Mouse (Mus musculus) MEL (cell line): ENCODE data around the gene C2cd4b. TPM values are rescaled to one million over a fixed set of nuclear protein-coding genes. Genes with fewer than 3 reads are reported as not detected.

Experiments
- DNase-seq: peaks from one replicate; pipeline ENCODE4 v3.0.0; 2011; ENCODE audit warnings: low read depth, low spot score
- H3K27ac ChIP-seq: 2 replicates; pipeline ENCODE4 v1.5.1; 2012; ENCODE audit warnings: low read depth, mild to moderate bottlenecking, control low read depth, low read length, moderate library complexity; ENCODE audit not compliant: control insufficient read depth
- H3K27me3 ChIP-seq, 2 experiments: fragments of 150-350 bp in 1 of 2; sonication (generic) in 1 of 2; 2 replicates each; pipeline ENCODE4 v1.6.1; 2012; ENCODE audit warnings: low read length in 2 of 2, mild to moderate bottlenecking in 2 of 2, improper control_type of control experiment in 1 of 2, moderate library complexity in 1 of 2; ENCODE audit not compliant: insufficient read depth in 2 of 2, control insufficient read depth in 1 of 2
- H3K36me3 ChIP-seq, 2 experiments: 2 replicates each; pipeline ENCODE4 v1.6.1; 2012 to 2014; ENCODE audit warnings: low read length in 2 of 2, improper control_type of control experiment in 1 of 2, inconsistent platforms in 1 of 2, mild to moderate bottlenecking in 1 of 2; ENCODE audit not compliant: insufficient read depth in 2 of 2, control insufficient read depth in 1 of 2
- H3K4me1 ChIP-seq, 2 experiments: fragments of 150-350 bp in 1 of 2; sonication (generic) in 1 of 2; 2 replicates each; pipeline ENCODE4 v1.6.1; 2012; ENCODE audit warnings: low read length in 2 of 2, improper control_type of control experiment in 1 of 2, mild to moderate bottlenecking in 1 of 2; ENCODE audit not compliant: insufficient read depth in 2 of 2, control insufficient read depth in 1 of 2
- H3K4me3 ChIP-seq, 2 experiments: fragments of 150-350 bp in 1 of 2; sonication (generic) in 1 of 2; 2 replicates each; pipeline ENCODE4 v1.5.1; 2012; ENCODE audit warnings: low read depth in 2 of 2, low read length in 2 of 2, mild to moderate bottlenecking in 2 of 2, moderate library complexity in 2 of 2, control low read depth in 1 of 2, improper control_type of control experiment in 1 of 2; ENCODE audit not compliant: control insufficient read depth in 1 of 2, insufficient read depth in 1 of 2
- H3K79me2 ChIP-seq: 2 replicates; pipeline ENCODE4 v1.6.1; 2012; ENCODE audit warnings: mild to moderate bottlenecking, low read length, moderate library complexity; ENCODE audit not compliant: control insufficient read depth, poor library complexity, insufficient read depth
- H3K9ac ChIP-seq: 2 replicates; pipeline ENCODE4 v1.6.1; 2012; ENCODE audit warnings: low read depth, mild to moderate bottlenecking, control low read depth, low read length, moderate library complexity; ENCODE audit not compliant: control insufficient read depth, poor library complexity, severe bottlenecking
- H3K9me3 ChIP-seq: fragments of 150-350 bp; sonication (generic); replicated peaks from 2 replicates; pipeline ENCODE4 v1.6.1; 2012; ENCODE audit warnings: mild to moderate bottlenecking, low read length, improper control_type of control experiment, moderate library complexity; ENCODE audit not compliant: insufficient read depth
- BHLHE40 ChIP-seq: IDR thresholded peaks from 2 replicates; pipeline ENCODE4 v1.6.1; 2012; ENCODE audit warnings: low read depth, mild to moderate bottlenecking, inconsistent platforms, low read length, improper control_type of control experiment, borderline replicate concordance
- CHD1 ChIP-seq: IDR thresholded peaks from 2 replicates; pipeline ENCODE4 v1.6.1; 2012; ENCODE audit warnings: low read depth, mild to moderate bottlenecking, inconsistent platforms, low read length, improper control_type of control experiment
- CHD2 ChIP-seq: IDR thresholded peaks from 2 replicates; pipeline ENCODE4 v1.6.1; 2011; ENCODE audit warnings: low read length, improper control_type of control experiment
- E2F4 ChIP-seq: IDR thresholded peaks from 2 replicates; pipeline ENCODE4 v1.6.1; 2011; ENCODE audit warnings: low read depth, low read length, improper control_type of control experiment, borderline replicate concordance
- ELF1 ChIP-seq: IDR thresholded peaks from 2 replicates; pipeline ENCODE4 v1.6.1; 2014; ENCODE audit warnings: low read depth, mild to moderate bottlenecking, inconsistent platforms, low read length, improper control_type of control experiment, moderate library complexity
- ETS1 ChIP-seq: IDR thresholded peaks from 2 replicates; pipeline ENCODE4 v1.6.1; 2012; ENCODE audit warnings: low read depth, mild to moderate bottlenecking, inconsistent platforms, low read length, improper control_type of control experiment, moderate library complexity
- GATA1 ChIP-seq: IDR thresholded peaks from 2 replicates; pipeline ENCODE4 v1.6.1; 2011; ENCODE audit warnings: low read depth, low read length, improper control_type of control experiment
- HCFC1 ChIP-seq: IDR thresholded peaks from 2 replicates; pipeline ENCODE4 v1.6.1; 2012; ENCODE audit warnings: low read depth, mild to moderate bottlenecking, inconsistent platforms, low read length, improper control_type of control experiment, moderate library complexity
- KAT2A ChIP-seq: conservative IDR thresholded peaks from 2 replicates; pipeline ENCODE4 v1.6.1; 2012; ENCODE audit warnings: low read depth, low read length, improper control_type of control experiment, inconsistent platforms
- MAFK ChIP-seq: IDR thresholded peaks from 2 replicates; pipeline ENCODE4 v1.6.1; 2011; ENCODE audit warnings: low read depth, mild to moderate bottlenecking, low read length, improper control_type of control experiment, borderline replicate concordance
- MAX ChIP-seq: IDR thresholded peaks from 2 replicates; pipeline ENCODE4 v1.6.1; 2011; ENCODE audit warnings: low read length, improper control_type of control experiment
- MAZ ChIP-seq: IDR thresholded peaks from 2 replicates; pipeline ENCODE4 v1.6.1; 2012; ENCODE audit warnings: low read depth, mild to moderate bottlenecking, inconsistent platforms, low read length, improper control_type of control experiment
- MEF2A ChIP-seq: IDR thresholded peaks from 2 replicates; pipeline ENCODE4 v1.6.1; 2014; ENCODE audit warnings: low read depth, mild to moderate bottlenecking, inconsistent platforms, low read length, improper control_type of control experiment; ENCODE audit not compliant: poor library complexity, insufficient replicate concordance, severe bottlenecking; ENCODE audit errors: extremely low read depth
- MYB ChIP-seq: IDR thresholded peaks from 2 replicates; pipeline ENCODE4 v1.6.1; 2011; ENCODE audit warnings: mild to moderate bottlenecking, low read depth, low read length, improper control_type of control experiment
- NELFE ChIP-seq: IDR thresholded peaks from 2 replicates; pipeline ENCODE4 v1.6.1; 2011; ENCODE audit warnings: low read depth, low read length, improper control_type of control experiment
- NRF1 ChIP-seq: IDR thresholded peaks from 2 replicates; pipeline ENCODE4 v1.6.1; 2014; ENCODE audit warnings: low read depth, mild to moderate bottlenecking, inconsistent platforms, low read length, improper control_type of control experiment, moderate library complexity; ENCODE audit not compliant: poor library complexity, insufficient read depth, severe bottlenecking
- POLR2A ChIP-seq, 2 experiments: IDR thresholded peaks; 2 replicates each; pipeline ENCODE4 v1.6.1; 2011 to 2012; ENCODE audit warnings: low read length in 2 of 2, mild to moderate bottlenecking in 2 of 2, control low read depth in 1 of 2, improper control_type of control experiment in 1 of 2, low read depth in 1 of 2, moderate library complexity in 1 of 2; ENCODE audit not compliant: control insufficient read depth in 1 of 2, insufficient read depth in 1 of 2, poor library complexity in 1 of 2
- RAD21 ChIP-seq: IDR thresholded peaks from 2 replicates; pipeline ENCODE4 v1.6.1; 2011; ENCODE audit warnings: mild to moderate bottlenecking, low read depth, low read length, improper control_type of control experiment
- TAL1 ChIP-seq: IDR thresholded peaks from 2 replicates; pipeline ENCODE4 v1.6.1; 2012; ENCODE audit warnings: mild to moderate bottlenecking, inconsistent platforms, low read length, moderate library complexity, mixed read lengths
- TCF12 ChIP-seq: IDR thresholded peaks from 2 replicates; pipeline ENCODE4 v1.6.1; 2014; ENCODE audit warnings: low read depth, mild to moderate bottlenecking, inconsistent platforms, low read length, improper control_type of control experiment, moderate library complexity
- USF1 ChIP-seq: IDR thresholded peaks from 2 replicates; pipeline ENCODE4 v1.6.1; 2014; ENCODE audit warnings: low read depth, mild to moderate bottlenecking, inconsistent platforms, low read length, improper control_type of control experiment, moderate library complexity
- USF2 ChIP-seq, 2 experiments: IDR thresholded peaks; 2 replicates each; pipeline ENCODE4 v1.6.1; 2011 to 2012; ENCODE audit warnings: improper control_type of control experiment in 2 of 2, low read length in 2 of 2, borderline replicate concordance in 1 of 2, inconsistent platforms in 1 of 2, low read depth in 1 of 2, mild to moderate bottlenecking in 1 of 2; ENCODE audit not compliant: insufficient read depth in 1 of 2
- ZC3H11A ChIP-seq: IDR thresholded peaks from 2 replicates; pipeline ENCODE4 v1.6.1; 2012; ENCODE audit warnings: low read depth, mild to moderate bottlenecking, inconsistent platforms, low read length, improper control_type of control experiment
- ZKSCAN1 ChIP-seq: IDR thresholded peaks from 2 replicates; pipeline ENCODE4 v1.6.1; 2012; ENCODE audit warnings: low read depth, mild to moderate bottlenecking, inconsistent platforms, low read length, improper control_type of control experiment, moderate library complexity
- ZMIZ1 ChIP-seq: IDR thresholded peaks from 2 replicates; pipeline ENCODE4 v1.6.1; 2012; ENCODE audit warnings: low read depth, mild to moderate bottlenecking, inconsistent platforms, low read length, improper control_type of control experiment, moderate library complexity
- ZNF384 ChIP-seq: IDR thresholded peaks from 2 replicates; pipeline ENCODE4 v1.6.1; 2012; ENCODE audit warnings: low read depth, mild to moderate bottlenecking, inconsistent platforms, low read length, improper control_type of control experiment
- polyA plus RNA-seq, 2 experiments: library from polyadenylated mRNA; stranded (reverse) in 1 of 2; unstranded in 1 of 2; fragments of >175 nt in 1 of 2; fragments of >200 nt in 1 of 2; gene quantifications; 2 replicates each; pipeline versions ENCODE4 v1.2.1 to v1.2.4; 2012; ENCODE audit warnings: low replicate concordance in 2 of 2, low read depth in 1 of 2; ENCODE audit not compliant: insufficient read length in 2 of 2, insufficient read depth in 1 of 2, missing spikeins in 1 of 2
- total RNA-seq: library from RNA; depleted of rRNA; stranded (reverse); fragments of 300-350 nt; gene quantifications from 2 replicates; pipeline ENCODE4 v1.2.3, GENCODE M21; 2012

The C2cd4b gene
- total and polyA plus RNA-seq, 3 experiments, result not detected

GRCm38 (mm10) chr9:67787671-67788070 is 28.4 kb downstream of the C2cd4b start:
- Histone ChIP-seq H3K4me1 (no peaks in the 10 kb centered on the region), H3K4me3 (no peak overlapping the region), H3K9me3 (no peaks in the 10 kb centered on the region), H3K27ac (no peak overlapping the region), H3K79me2 (no peaks in the 10 kb centered on the region), H3K9ac (no peak overlapping the region), H3K36me3 (no peaks in the 10 kb centered on the region), H3K27me3 (no peaks in the 10 kb centered on the region)
- no peak for DNase-seq
- no peak for TF ChIP-seq GATA1
- TF ChIP-seq ZMIZ1, result no peak
- TF ChIP-seq E2F4, result no peak
- no peak for TF ChIP-seq KAT2A
- no peak for TF ChIP-seq MAFK
- TF ChIP-seq MYB, result no peak
- TF ChIP-seq TCF12, result no peak
- no peak for TF ChIP-seq ETS1
- TF ChIP-seq CHD2, result no peak
- TF ChIP-seq MAX, result no peak
- TF ChIP-seq NELFE, result no peak
- TF ChIP-seq BHLHE40, result no peak
- no peak for TF ChIP-seq RAD21
- TF ChIP-seq HCFC1, result no peak
- TF ChIP-seq MAZ, result no peak
- TF ChIP-seq ZC3H11A, result no peak
- TF ChIP-seq NRF1, result no peak
- TF ChIP-seq, all 39 proteins: peak for 0

- H3K9me3 ChIP-seq, result no peaks in the 10 kb centered on the region
- H3K4me3 ChIP-seq, result no peak overlapping the region
- no peaks in the 10 kb centered on the region for H3K36me3 ChIP-seq
- no peaks in the 10 kb centered on the region for H3K4me1 ChIP-seq
- H3K79me2 ChIP-seq, result no peaks in the 10 kb centered on the region
- no peak overlapping the region for H3K27ac ChIP-seq
- no peak for TF ChIP-seq E2F4
- no peak for TF ChIP-seq MEF2A
- TF ChIP-seq USF1, result no peak
- no peak for TF ChIP-seq CHD2
- TF ChIP-seq HCFC1, result no peak
- no peak for TF ChIP-seq ZNF384
- TF ChIP-seq NRF1, result no peak
- no peak for TF ChIP-seq RAD21
- no peak for TF ChIP-seq ELF1
- TF ChIP-seq ZKSCAN1, result no peak
- TF ChIP-seq TAL1, result no peak
- TF ChIP-seq USF2 (IDR thresholded peaks at IDR 0.05; ENCODE audit: borderline replicate concordance in 1 of 2, insufficient read depth in 1 of 2, low read depth in 1 of 2, low read length in 2 of 2), result no peak
- no peak for TF ChIP-seq POLR2A (IDR thresholded peaks at IDR 0.05; ENCODE audit: control insufficient read depth in 1 of 2, insufficient read depth in 1 of 2, low read depth in 1 of 2, low read length in 2 of 2, poor library complexity in 1 of 2)
- no peak for TF ChIP-seq CHD1
- no peaks in the 10 kb centered on the region; a peak in 2 of 4 replicates for H3K27me3 ChIP-seq
- H3K9ac ChIP-seq, result no peak overlapping the region
- DNase-seq, result no peak
These were observed 33.2 kb downstream of the C2cd4b start for GRCm38 (mm10) chr9:67792405-67792804.
